Mouse (Mus musculus) left cerebral cortex, postnatal 4 days (tissue): Measurements from ENCODE around the gene Vti1a. TPM values are rescaled to one million over a fixed set of nuclear protein-coding genes. Genes with fewer than 3 reads are reported as not detected.

ENCODE experiments used
- DNase-seq: peaks from one replicate; pipeline ENCODE4 v3.0.0-alpha.2; 2022
- intact Hi-C: fragments of 180-260 bp; cut with DNase I; formaldehyde crosslinking; loops from one replicate; pipeline ENCODE4 v1.15.1; 2025
- total RNA-seq, 2 experiments: library from RNA; stranded (reverse); gene quantifications; 2 replicates each; pipeline ENCODE4 v1.2.3; 2021

Vti1a gene
- total RNA-seq, 2 experiments from 2014 or later, result 49.6 to 50.2 TPM

GRCm38 (mm10) chr19:55578094-55579085, 262.3 kb downstream of the Vti1a start:
- intact Hi-C loops, result no loop called here
- peak; percentile 85 for DNase-seq

GRCm38 (mm10) chr19:55579310-55579709, 263.2 kb downstream of the Vti1a start:
- no peak for DNase-seq
- intact Hi-C loops, result no loop called here

DNA sequence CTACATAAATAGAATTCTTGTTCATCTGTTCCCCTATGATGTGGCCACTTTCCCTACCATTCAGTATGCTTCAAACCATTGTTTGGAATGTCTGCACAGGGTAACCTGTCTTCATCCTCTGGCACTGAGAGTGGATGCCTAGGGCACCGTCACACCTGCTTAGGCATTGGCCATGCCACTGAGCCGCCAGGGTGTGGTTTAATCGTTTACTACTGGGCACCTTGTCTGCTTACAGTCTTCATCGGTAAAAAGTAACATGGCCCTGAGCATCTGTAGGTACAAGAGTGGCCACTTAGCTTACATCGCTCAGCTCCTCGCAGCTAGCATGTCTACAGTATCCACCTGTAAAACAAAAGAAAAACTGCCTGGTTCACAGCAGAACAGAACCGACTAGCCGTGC, 264.1 kb downstream of the Vti1a start:
- DNase-seq, result no peak
- intact Hi-C loops, result no loop called here

DNA sequence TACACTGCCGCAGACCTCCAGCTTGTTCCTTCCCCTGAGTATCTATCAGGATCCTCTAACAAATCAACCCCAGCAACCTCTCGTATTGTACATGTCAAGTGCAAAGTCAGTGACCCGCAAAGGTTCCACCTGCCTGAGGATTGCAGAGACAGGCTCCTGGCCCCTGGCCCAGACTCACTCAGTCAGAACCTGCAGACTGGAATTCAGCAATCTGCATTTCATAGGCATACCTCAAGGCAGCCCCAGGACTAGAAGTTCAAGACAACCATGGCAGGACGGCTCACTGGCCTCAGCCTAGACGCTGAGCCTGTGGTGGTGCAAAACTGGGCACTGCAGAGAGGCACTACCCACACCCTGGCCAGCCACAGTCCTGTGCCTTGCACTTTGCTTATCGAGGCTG, 264.6 kb downstream of the Vti1a start:
- DNase-seq, result peak; percentile 41
- intact Hi-C loops, result no loop called here

GRCm38 (mm10) chr19:55582896-55583653, 267.0 kb downstream of the Vti1a start:
- DNase-seq, result no peak
- intact Hi-C loops, result no loop called here

DNA sequence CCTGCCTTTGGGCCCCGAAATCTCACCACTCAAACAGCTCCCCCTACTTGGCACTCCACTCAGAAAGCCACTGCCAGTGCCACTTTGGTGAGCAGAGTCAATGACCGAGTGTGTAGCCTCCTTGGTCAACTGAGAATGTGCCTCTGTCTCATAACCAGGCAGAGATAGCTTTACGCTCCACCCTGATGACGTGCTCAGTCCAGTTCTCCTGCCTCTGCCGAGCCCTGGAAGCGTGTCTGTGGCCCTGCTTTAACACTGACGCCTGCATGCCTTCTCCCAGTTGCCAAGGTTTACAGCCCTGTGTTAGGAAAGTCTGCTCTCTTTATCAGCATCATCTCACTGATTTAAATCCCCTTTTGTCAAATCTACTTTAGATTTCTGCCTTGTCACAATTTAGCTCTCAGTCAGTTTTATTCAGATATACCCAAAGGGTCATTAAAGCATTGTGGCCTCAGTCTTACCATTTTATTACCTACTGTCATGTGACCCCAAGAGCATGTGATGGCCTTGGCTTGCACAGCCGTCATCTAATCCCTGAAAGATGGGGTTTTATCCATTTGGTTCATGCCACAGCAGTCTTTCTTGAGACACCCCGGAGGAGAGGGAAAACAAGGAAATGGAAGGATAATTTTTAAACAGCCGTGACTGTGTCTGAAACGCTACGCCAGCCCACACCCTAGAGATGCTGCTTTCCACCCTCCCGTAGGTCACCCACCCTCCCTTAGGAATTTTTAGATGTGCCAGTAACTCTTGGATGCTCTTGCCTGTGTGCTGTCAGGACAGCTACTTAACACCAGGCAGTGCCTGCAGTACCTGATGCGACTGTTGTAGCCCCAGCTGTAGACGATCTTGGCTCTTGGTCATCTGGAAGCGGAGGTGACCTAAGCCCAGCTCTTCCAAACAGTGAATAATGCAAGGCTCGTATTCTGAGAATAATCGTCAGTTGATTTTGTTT, 269.5 kb downstream of the Vti1a start:
- DNase-seq, result no peak
- intact Hi-C loops, result no loop called here

- DNase-seq, result no peak
- intact Hi-C loops, result no loop called here
These were observed 271.7 kb downstream of the Vti1a start for GRCm38 (mm10) chr19:55587638-55588421.

- DNase-seq, result no peak
- intact Hi-C loops, result no loop called here
These were observed 273.1 kb downstream of the Vti1a start for GRCm38 (mm10) chr19:55588948-55589896.

DNA sequence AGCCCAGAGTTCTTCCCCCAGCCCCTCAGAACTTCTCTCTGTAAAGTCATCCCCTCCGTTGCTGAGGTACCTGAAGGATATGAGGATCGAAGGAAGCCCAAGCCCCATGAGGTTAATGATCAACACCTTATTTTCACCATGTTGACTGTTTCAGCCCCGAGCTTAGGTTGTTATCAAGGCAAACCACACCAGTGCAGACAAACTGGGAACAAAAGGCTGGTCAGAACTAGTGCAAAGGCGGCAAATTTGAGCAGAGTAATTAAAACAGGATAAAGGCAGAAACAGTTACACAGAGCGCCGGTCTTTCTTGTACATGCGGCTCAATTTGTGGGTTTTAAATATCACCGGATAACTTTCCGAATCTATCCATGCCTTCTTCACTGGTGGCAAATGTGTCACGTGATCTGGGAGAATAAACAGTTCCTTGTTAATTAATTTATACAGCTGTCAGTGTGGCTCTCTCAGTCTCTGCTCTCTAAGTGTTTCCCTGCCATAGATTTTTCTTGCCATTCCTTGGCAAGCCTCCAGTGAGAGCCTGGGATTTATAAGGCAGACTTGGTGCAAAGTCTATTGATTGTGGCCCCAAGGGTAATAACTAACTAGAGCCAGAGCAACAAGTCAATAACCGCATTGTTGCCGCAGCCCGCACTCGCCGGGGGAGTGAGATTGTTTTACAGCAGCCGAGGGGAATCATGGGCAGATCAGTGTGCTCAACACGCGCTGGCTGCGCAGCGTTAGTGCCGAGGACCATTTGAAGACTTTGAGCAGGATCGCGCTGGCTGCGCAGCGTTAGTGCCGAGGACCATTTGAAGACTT, 277.0 kb downstream of the Vti1a start:
- peak; percentile 40 for DNase-seq

GRCm38 (mm10) chr19:55593729-55594444, 277.8 kb downstream of the Vti1a start:
- intact Hi-C loops, result no loop called here
- DNase-seq, result no peak

More for the DNA sequence above, 277.0 kb downstream of the Vti1a start:
- intact Hi-C loops, result no loop called here

- intact Hi-C loops, result no loop called here
- DNase-seq, result no peak
These were observed 278.4 kb downstream of the Vti1a start for GRCm38 (mm10) chr19:55594451-55594850.

GRCm38 (mm10) chr19:55595945-55596649, 280.0 kb downstream of the Vti1a start:
- intact Hi-C loops, result no loop called here
- no peak for DNase-seq

GRCm38 (mm10) chr19:55596804-55597203, 280.7 kb downstream of the Vti1a start:
- intact Hi-C loops, result no loop called here
- DNase-seq, result no peak

DNA sequence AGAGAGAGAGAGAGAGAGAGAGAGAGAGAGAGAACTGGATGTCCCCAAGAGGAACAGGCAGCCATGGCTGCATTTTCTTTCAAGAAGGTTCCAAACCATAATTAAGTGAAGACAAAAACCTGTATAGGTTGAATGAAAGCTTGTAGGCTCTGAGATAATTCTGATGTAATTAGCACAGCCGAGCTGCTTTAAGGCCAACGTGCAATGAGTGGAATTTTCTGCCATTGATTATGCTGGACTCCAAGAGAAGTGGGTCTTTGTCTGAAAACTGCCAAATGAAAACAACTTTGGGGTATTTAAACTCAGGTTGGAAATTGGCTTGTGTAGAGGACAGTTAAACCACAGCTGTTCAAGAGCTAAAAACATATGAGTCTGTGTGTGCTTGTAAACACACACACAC, 281.2 kb downstream of the Vti1a start:
- DNase-seq, result no peak
- intact Hi-C loops, result no loop called here

DNA sequence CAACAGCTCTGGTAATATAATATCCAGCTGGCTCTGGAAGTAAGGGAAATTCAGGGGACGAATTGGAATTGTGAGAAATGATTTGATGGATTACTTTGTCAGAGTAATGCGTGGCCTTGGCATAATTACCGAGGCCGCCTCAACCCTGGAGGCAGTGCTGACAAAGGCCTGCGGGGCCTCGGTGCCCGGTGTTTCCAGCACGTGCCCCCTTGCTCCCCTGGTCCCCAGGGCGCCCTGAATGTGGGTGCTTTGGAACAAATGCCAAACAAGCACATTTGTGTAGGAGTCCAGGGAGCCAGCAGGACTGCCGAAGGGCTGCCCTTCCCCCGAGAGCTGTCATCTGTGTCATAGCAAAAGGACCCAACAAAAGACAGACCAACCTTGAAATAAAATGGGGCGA, 281.9 kb downstream of the Vti1a start:
- no peak for DNase-seq
- intact Hi-C loops, result no loop called here

DNA sequence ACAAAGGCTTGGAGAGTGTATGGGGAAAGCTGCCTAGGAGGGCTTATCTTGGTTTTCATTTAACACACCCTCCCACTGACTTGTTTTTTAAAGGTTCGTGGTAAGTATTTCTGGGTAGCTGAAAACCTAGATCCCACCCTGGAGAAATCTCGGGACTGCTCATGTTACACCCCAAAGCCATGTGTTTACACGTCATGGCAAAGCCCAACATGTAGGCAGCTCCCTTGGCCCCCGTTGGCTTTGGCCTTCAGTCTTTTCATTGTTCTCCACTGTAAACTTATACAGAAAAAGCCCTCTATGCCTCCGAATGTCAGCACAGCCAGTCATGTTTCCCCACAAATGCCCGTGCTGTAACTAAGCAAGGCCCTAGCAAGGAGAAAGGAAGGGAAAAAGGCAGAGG, 283.0 kb downstream of the Vti1a start:
- no peak for DNase-seq
- intact Hi-C loops, result no loop called here

DNA sequence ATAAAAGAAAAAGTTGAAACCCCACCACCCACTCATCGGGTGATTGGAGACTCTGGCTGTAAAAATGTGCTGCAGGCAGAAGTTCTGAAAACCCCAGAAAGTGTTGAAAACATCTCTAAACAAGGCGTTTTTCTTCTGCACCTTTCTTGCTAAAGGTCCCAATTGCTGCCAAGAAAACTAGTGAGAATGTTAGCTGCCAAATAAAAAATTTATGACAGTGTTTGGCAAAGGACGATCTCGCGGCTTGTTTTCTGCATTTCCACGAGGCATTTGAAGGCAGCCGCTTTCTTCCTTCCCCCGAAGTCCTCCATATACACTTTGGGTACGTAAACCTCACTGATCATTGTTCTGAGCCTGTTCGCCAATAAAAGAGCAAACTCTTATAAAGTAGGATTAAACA, 291.6 kb downstream of the Vti1a start:
- intact Hi-C loops, result no loop called here
- DNase-seq, result no peak
